Mouse (Mus musculus) lung, postnatal 0 days (tissue): Measurements from ENCODE around the gene Syt13. TPM values are rescaled to one million over a fixed set of nuclear protein-coding genes. Genes with fewer than 3 reads are reported as not detected.

Source experiments
- ATAC-seq: fragments of 200-750 bp; cut with Nextera tagmentation; 2 replicates; pipeline ENCODE4 v1.8.0; 2017; ENCODE audit warnings: moderate library complexity
- DNase-seq: peaks from one replicate; pipeline ENCODE4 v3.0.0-alpha.2; 2016; ENCODE audit warnings: low spot score
- H3K27ac ChIP-seq: fragments of 300-500 bp; sonication (generic); 2 replicates; pipeline ENCODE4 v1.5.1; 2014; ENCODE audit warnings: antibody characterized with exemption, mild to moderate bottlenecking, low read length, mixed read lengths
- H3K27me3 ChIP-seq: fragments of 300-500 bp; sonication (generic); replicated peaks from 2 replicates; pipeline ENCODE4 v1.6.1; 2014; ENCODE audit warnings: low read length, mixed read lengths; ENCODE audit not compliant: insufficient read depth
- H3K36me3 ChIP-seq: fragments of 300-500 bp; sonication (generic); 2 replicates; pipeline ENCODE4 v1.6.1; 2014; ENCODE audit warnings: low read length, mixed read lengths; ENCODE audit not compliant: insufficient read depth
- H3K4me1 ChIP-seq: fragments of 300-500 bp; sonication (generic); 2 replicates; pipeline ENCODE4 v1.6.1; 2014; ENCODE audit warnings: antibody characterized with exemption, low read depth, low read length, mixed read lengths; ENCODE audit not compliant: insufficient read depth
- H3K4me2 ChIP-seq: fragments of 300-500 bp; sonication (generic); replicated peaks from 2 replicates; pipeline ENCODE4 v1.6.1; 2014; ENCODE audit warnings: low read depth, mild to moderate bottlenecking, low read length, moderate library complexity, mixed read lengths
- H3K4me3 ChIP-seq: fragments of 300-500 bp; sonication (generic); 2 replicates; pipeline ENCODE4 v1.5.1; 2014; ENCODE audit warnings: low read depth, low read length
- H3K9ac ChIP-seq: fragments of 300-500 bp; sonication (generic); replicated peaks from 2 replicates; pipeline ENCODE4 v1.6.1; 2014; ENCODE audit warnings: low read depth, mild to moderate bottlenecking
- H3K9me3 ChIP-seq: fragments of 300-500 bp; sonication (generic); 2 replicates; pipeline ENCODE4 v1.6.1; 2016; ENCODE audit warnings: low read length, mixed read lengths
- CTCF ChIP-seq: IDR thresholded peaks from 2 replicates; pipeline ENCODE4 v1.5.1; 2016; ENCODE audit warnings: antibody characterized with exemption, mild to moderate bottlenecking
- EP300 ChIP-seq: IDR thresholded peaks from 2 replicates; pipeline ENCODE4 v1.6.1; 2016; ENCODE audit warnings: antibody characterized with exemption, mild to moderate bottlenecking, control low read depth
- WGBS: fragments of 180-500 bp; shearing (Covaris S2); extraction: QIAGEN DNeasy Blood & Tissue Kit; methylation state at CpG from one replicate; pipeline ENCODE4 v1.1.7; 2014; 5-methylcytosine and 5-hydroxymethylcytosine counted together
- polyA plus RNA-seq: library from polyadenylated mRNA; unstranded; fragments of >200 nt; fragmentation: Nextera tagmentation; extraction: Ambion mirVana; gene quantifications from 2 replicates; pipeline ENCODE4 v1.2.1, GENCODE M21; 2015

Syt13 gene
- polyA plus RNA-seq, 1 experiment from 2014 or later, result 0.24 TPM

DNA sequence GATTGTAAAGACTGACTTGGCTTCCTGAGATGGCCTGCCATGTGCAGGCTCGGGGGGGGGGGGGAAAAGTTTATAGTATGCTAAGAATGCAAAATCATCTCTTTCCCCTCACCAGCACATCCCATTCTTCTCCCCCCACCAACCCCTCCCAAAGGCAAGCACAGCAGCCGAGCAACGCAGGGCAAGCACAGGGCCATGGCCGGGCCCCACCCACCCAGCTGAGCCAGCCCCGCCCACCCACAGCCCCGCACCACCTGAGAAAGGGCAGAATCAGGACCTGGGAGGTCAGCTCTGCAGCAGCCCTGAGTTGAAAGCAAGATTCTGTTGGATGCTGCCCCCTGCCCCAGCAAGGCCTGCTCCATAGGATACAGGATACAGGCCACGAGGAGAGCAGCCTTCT lies 70.7 kb downstream of the Syt13 start:
- Histone ChIP-seq H3K4me3 (no peak overlapping the region), H3K27me3 (no peaks in the 10 kb centered on the region), H3K27ac (peak overlapping the region; percentile 15; the same call in 1 of the 2 replicates), H3K36me3 (peaks cover 6% of the 10 kb centered on the region; the same call in 1 of the 2 replicates), H3K4me1 (peaks cover 39% of the 10 kb centered on the region), H3K9me3 (no peaks in the 10 kb centered on the region), H3K9ac (no peak overlapping the region), H3K4me2 (no peak overlapping the region)
- TF ChIP-seq EP300 (no peak), CTCF (no peak)
- peak; percentile 16 for DNase-seq
- no peak for ATAC-seq
- WGBS, result 49% methylated on average over 7 of the region's 7 CpGs

DNA sequence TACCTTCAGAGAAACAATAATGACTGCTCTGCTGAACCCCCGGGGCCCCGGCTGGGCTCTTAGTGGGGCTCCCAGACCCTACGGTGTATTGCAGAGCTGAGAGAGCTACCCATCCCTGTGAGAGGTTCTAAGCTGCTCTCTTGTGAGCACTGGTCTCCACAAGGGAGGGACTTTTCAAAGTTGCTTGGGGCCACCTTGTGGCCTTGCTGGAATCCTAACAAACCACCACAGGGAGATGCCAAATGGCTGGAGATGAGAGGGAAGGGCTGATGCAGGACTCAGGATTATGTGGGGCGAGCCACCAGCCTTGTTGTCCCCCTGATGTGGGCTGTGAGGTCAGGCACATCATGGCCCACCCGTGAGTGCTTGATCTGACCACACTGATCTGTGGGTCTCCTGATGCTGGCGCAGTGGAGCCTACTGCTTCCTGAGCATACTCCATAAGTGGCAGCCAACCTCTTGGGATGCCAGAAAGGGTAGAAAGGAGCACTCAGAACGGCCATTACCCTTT lies 72.3 kb downstream of the Syt13 start:
- Histone ChIP-seq H3K27me3 (no peaks in the 10 kb centered on the region), H3K4me1 (peaks cover 39% of the 10 kb centered on the region), H3K9me3 (no peaks in the 10 kb centered on the region), H3K9ac (no peak overlapping the region), H3K27ac (peak overlapping the region; percentile 93), H3K4me3 (no peak overlapping the region), H3K36me3 (peaks cover 6% of the 10 kb centered on the region; the same call in 1 of the 2 replicates), H3K4me2 (no peak overlapping the region; the same call in 1 of the 2 replicates)
- 69% methylated on average over 7 of the region's 7 CpGs for WGBS
- DNase-seq (peak; percentile 30), ATAC-seq (no peak)
- TF ChIP-seq EP300 (no peak), CTCF (peak; percentile 53)

DNA sequence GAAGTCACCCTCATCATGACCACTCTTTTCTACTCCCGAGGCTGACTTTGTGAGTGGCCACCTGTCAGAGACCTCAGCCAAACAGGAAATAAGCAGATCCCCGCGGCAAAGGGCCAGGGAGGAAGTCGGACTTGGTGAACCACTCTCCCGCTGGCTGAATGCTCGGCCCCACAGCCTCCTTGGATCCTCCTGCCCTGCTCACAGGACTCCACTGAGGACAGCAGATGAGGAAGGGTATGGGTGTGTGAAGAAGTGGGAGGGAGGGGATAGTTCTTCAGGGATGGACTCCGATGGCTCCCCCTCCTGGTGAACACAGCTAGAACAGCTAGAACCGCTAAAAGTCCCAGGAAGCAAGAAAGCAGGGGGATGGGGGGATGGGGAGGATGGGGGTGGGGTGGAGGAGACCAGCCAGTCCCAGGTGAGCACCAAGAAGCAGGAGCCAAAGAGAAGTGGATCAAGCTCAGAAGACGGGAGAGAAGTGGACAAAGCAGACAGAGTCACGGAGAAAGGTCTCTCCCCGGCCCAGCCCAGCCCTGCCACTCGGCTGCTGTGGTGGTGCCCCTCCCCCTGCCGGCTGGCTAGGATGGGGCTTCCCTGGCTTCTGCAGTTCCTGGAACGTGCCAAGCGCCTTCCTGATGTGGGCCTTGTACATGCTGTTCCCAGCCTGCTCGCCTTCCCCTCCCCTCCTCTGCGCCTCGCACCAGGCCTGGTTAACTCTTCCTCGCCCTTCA lies 73.2 kb downstream of the Syt13 start:
- Histone ChIP-seq H3K4me1 (peaks cover 39% of the 10 kb centered on the region), H3K9ac (peak overlapping the region; percentile 29; the same call in 1 of the 2 replicates), H3K36me3 (peaks cover 6% of the 10 kb centered on the region; the same call in 1 of the 2 replicates), H3K27ac (peak overlapping the region; percentile 93), H3K9me3 (no peaks in the 10 kb centered on the region), H3K27me3 (no peaks in the 10 kb centered on the region), H3K4me3 (no peak overlapping the region; the same call in 1 of the 2 replicates), H3K4me2 (peak overlapping the region; percentile 46)
- TF ChIP-seq EP300 (peak; percentile 90), CTCF (peak; percentile 61)
- DNase-seq (peak; percentile 96), ATAC-seq (peak; percentile 95)
- 4% methylated on average over 18 of the region's 19 CpGs for WGBS

DNA sequence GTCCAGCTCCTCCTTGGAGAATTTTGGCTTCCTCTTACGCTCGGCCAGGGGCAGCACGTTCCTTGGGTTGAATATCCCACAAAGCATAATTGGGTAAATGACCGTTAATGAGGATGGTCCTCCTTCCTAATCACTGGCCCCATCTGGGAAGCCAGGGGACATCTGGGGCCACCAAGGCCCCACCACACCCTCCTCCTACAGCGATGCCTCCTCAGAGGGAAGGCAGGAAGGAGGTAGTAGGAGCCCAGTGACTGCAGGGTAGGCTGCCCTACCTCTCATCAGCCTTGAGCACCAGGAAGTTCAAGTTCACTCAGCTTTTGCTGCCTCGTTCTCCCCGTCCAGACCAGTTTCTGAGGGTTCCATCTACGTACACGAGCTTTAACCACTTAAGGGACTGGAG lies 74.7 kb downstream of the Syt13 start:
- 79% methylated on average over 9 of the region's 9 CpGs for WGBS
- H3K4me3 ChIP-seq, result no peak overlapping the region
- no peak overlapping the region for H3K4me2 ChIP-seq
- H3K9ac ChIP-seq, result no peak overlapping the region
- H3K36me3 ChIP-seq, result peaks cover 6% of the 10 kb centered on the region; the same call in 1 of the 2 replicates
- no peak for TF ChIP-seq EP300
- no peak for TF ChIP-seq CTCF
- no peaks in the 10 kb centered on the region for H3K9me3 ChIP-seq
- H3K4me1 ChIP-seq, result peaks cover 33% of the 10 kb centered on the region
- ATAC-seq (no peak), DNase-seq (no peak)
- peak overlapping the region; percentile 93; the same call in 1 of the 2 replicates for H3K27ac ChIP-seq
- H3K27me3 ChIP-seq, result no peaks in the 10 kb centered on the region

DNA sequence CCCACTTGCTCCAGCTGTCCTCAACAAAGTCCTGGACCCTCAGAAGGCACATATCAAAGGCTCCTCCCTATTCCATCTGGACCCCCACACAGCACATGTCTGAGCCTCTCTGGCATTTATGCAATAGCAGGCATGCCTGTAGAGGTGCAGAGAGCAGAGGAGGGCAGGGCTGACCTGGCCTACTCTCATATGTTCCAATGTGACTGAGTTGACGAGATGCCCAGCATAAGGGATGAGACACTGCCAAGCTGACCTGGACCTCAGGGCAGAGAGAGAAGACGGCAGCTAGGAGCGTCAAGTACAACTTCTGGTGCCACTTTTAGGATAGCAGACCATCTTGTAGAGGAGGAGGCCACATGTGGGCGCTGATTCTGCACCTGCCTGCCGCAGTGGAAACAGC lies 77.1 kb downstream of the Syt13 start:
- no peak overlapping the region for H3K27ac ChIP-seq
- 93% methylated on average over 5 of the region's 5 CpGs for WGBS
- no peak for DNase-seq
- H3K9ac ChIP-seq, result no peak overlapping the region
- H3K4me1 ChIP-seq, result peaks cover 22% of the 10 kb centered on the region
- 0 out of 2 replicates have a peak, but pooled peaks cover under 1% of the 10 kb centered on the region for H3K36me3 ChIP-seq
- no peak overlapping the region for H3K4me3 ChIP-seq
- TF ChIP-seq EP300 (no peak), CTCF (no peak)
- H3K27me3 ChIP-seq, result no peaks in the 10 kb centered on the region
- no peak for ATAC-seq
- H3K9me3 ChIP-seq, result no peaks in the 10 kb centered on the region
- H3K4me2 ChIP-seq, result no peak overlapping the region

DNA sequence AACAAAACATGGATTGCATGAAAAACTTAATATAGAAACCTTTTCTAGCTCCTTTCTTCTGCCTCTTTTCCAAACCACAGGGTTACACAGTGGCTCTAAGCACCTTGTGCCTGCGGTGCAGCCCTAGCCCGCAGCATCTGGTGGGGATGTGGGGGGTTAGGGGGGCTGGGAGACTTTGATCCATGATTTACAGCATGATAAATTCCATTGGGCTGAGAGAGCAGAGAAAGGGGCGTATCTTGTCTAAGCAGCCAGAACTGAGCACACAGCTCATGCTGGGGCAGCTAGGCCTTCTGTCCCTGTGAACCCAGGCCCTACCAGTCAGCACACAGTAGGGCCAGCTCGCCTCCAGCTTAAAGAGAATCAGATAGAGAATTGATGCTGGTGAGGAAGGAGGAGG lies 90.1 kb downstream of the Syt13 start:
- no peaks in the 10 kb centered on the region; the same call in 1 of the 2 replicates for H3K36me3 ChIP-seq
- TF ChIP-seq EP300, result no peak
- H3K4me3 ChIP-seq, result no peak overlapping the region
- no peak overlapping the region for H3K4me2 ChIP-seq
- no peaks in the 10 kb centered on the region for H3K4me1 ChIP-seq
- WGBS, result 60% methylated on average over 4 of the region's 4 CpGs
- H3K27ac ChIP-seq, result no peak overlapping the region
- H3K27me3 ChIP-seq, result no peaks in the 10 kb centered on the region
- no peaks in the 10 kb centered on the region for H3K9me3 ChIP-seq
- DNase-seq (no peak), ATAC-seq (no peak)
- H3K9ac ChIP-seq, result no peak overlapping the region

Other genes starting within 250 kb of the Syt13 start
- 3.7 and 4.5 TPM in 2 replicates for gene Prdm11, start 131.1 kb downstream of the Syt13 start, polyA plus RNA-seq